Mouse (Mus musculus): ENCODE measurements around the gene Atp9a. TPM values are rescaled to one million over a fixed set of nuclear protein-coding genes. Genes with fewer than 3 reads are reported as not detected.

Atp9a gene
- polyA plus RNA-seq, 1 experiment = 1.2 TPM

- Histone ChIP-seq H3K36me3 (ENCODE audit: control insufficient read depth, insufficient read depth) (no peaks in the 10 kb centered on the region), H3K4me3 (ENCODE audit: insufficient read depth, poor library complexity, severe bottlenecking) (no peak overlapping the region), H3K79me3 (ENCODE audit: low read depth) (no peaks in the 10 kb centered on the region), H3ac (ENCODE audit: control insufficient read depth, insufficient read length, low read depth) (no peak overlapping the region), H3K27me3 (ENCODE audit: control insufficient read depth, insufficient read depth, insufficient read length) (no peaks in the 10 kb centered on the region), H3K79me2 (ENCODE audit: control insufficient read depth, insufficient read depth) (no peaks in the 10 kb centered on the region)
- TF ChIP-seq FOSL1 (IDR thresholded peaks at IDR 0.05; ENCODE audit: insufficient read depth, low read length, poor library complexity, severe bottlenecking) (no peak), USF1 (IDR thresholded peaks at IDR 0.05; ENCODE audit: low read depth) (no peak), MAX (IDR thresholded peaks at IDR 0.05) (no peak), CTCF (IDR thresholded peaks at IDR 0.05; ENCODE audit: control insufficient read depth, insufficient read depth, insufficient read length) (no peak), CEBPB (IDR thresholded peaks at IDR 0.05; ENCODE audit: low read depth) (no peak), MYOG (IDR thresholded peaks at IDR 0.05; ENCODE audit: control insufficient read depth, extremely low read depth, insufficient read length) (no peak), MYOD1 (IDR thresholded peaks at IDR 0.05; ENCODE audit: control insufficient read depth, insufficient read length, low read depth) (no peak)
Observed at GRCm38 (mm10) chr2:168660344-168660743, 81.9 kb downstream of the Atp9a start.

- no peak overlapping the region for H3ac ChIP-seq (ENCODE audit: control insufficient read depth, insufficient read length, low read depth)
- no peaks in the 10 kb centered on the region for H3K36me3 ChIP-seq (ENCODE audit: control insufficient read depth, insufficient read depth)
- H3K79me3 ChIP-seq (ENCODE audit: low read depth) = no peaks in the 10 kb centered on the region
- H3K27me3 ChIP-seq (ENCODE audit: control insufficient read depth, insufficient read depth, insufficient read length) = peaks cover 5% of the 10 kb centered on the region
- no peak overlapping the region for H3K4me3 ChIP-seq (ENCODE audit: insufficient read depth, poor library complexity, severe bottlenecking)
- no peak for TF ChIP-seq MAX (IDR thresholded peaks at IDR 0.05)
- no peak for TF ChIP-seq MYOD1 (IDR thresholded peaks at IDR 0.05; ENCODE audit: control insufficient read depth, insufficient read length, low read depth)
- no peak for TF ChIP-seq FOSL1 (IDR thresholded peaks at IDR 0.05; ENCODE audit: insufficient read depth, low read length, poor library complexity, severe bottlenecking)
- TF ChIP-seq USF1 (IDR thresholded peaks at IDR 0.05; ENCODE audit: low read depth) = no peak
- TF ChIP-seq CEBPB (IDR thresholded peaks at IDR 0.05; ENCODE audit: low read depth) = no peak
- no peak for TF ChIP-seq MYOG (IDR thresholded peaks at IDR 0.05; ENCODE audit: control insufficient read depth, extremely low read depth, insufficient read length)
- no peak for TF ChIP-seq CTCF (IDR thresholded peaks at IDR 0.05; ENCODE audit: control insufficient read depth, insufficient read depth, insufficient read length)
- no peaks in the 10 kb centered on the region for H3K79me2 ChIP-seq (ENCODE audit: control insufficient read depth, insufficient read depth)
Observed at GRCm38 (mm10) chr2:168658551-168658950, 83.7 kb downstream of the Atp9a start.

- no peaks in the 10 kb centered on the region for H3K36me3 ChIP-seq (ENCODE audit: control insufficient read depth, insufficient read depth)
- H3K27me3 ChIP-seq (ENCODE audit: control insufficient read depth, insufficient read depth, insufficient read length) = peaks cover 17% of the 10 kb centered on the region
- H3K79me3 ChIP-seq (ENCODE audit: low read depth) = no peaks in the 10 kb centered on the region
- no peaks in the 10 kb centered on the region for H3K79me2 ChIP-seq (ENCODE audit: control insufficient read depth, insufficient read depth)
- no peak overlapping the region for H3K4me3 ChIP-seq (ENCODE audit: insufficient read depth, poor library complexity, severe bottlenecking)
- TF ChIP-seq FOSL1 (IDR thresholded peaks at IDR 0.05; ENCODE audit: insufficient read depth, low read length, poor library complexity, severe bottlenecking) (no peak), MAX (IDR thresholded peaks at IDR 0.05) (no peak), USF1 (IDR thresholded peaks at IDR 0.05; ENCODE audit: low read depth) (no peak), CTCF (IDR thresholded peaks at IDR 0.05; ENCODE audit: control insufficient read depth, insufficient read depth, insufficient read length) (no peak), MYOG (IDR thresholded peaks at IDR 0.05; ENCODE audit: control insufficient read depth, extremely low read depth, insufficient read length) (no peak), CEBPB (IDR thresholded peaks at IDR 0.05; ENCODE audit: low read depth) (no peak), MYOD1 (IDR thresholded peaks at IDR 0.05; ENCODE audit: control insufficient read depth, insufficient read length, low read depth) (no peak)
- H3ac ChIP-seq (ENCODE audit: control insufficient read depth, insufficient read length, low read depth) = no peak overlapping the region
Observed at GRCm38 (mm10) chr2:168656569-168657308, 85.5 kb downstream of the Atp9a start.

GRCm38 (mm10) chr2:168654983-168655669, 87.1 kb downstream of the Atp9a start:
- Histone ChIP-seq H3K79me3 (ENCODE audit: low read depth) (no peaks in the 10 kb centered on the region), H3K79me2 (ENCODE audit: control insufficient read depth, insufficient read depth) (no peaks in the 10 kb centered on the region), H3ac (ENCODE audit: control insufficient read depth, insufficient read length, low read depth) (no peak overlapping the region), H3K36me3 (ENCODE audit: control insufficient read depth, insufficient read depth) (no peaks in the 10 kb centered on the region), H3K27me3 (ENCODE audit: control insufficient read depth, insufficient read depth, insufficient read length) (peaks cover 25% of the 10 kb centered on the region), H3K4me3 (ENCODE audit: insufficient read depth, poor library complexity, severe bottlenecking) (no peak overlapping the region)
- TF ChIP-seq MYOD1 (IDR thresholded peaks at IDR 0.05; ENCODE audit: control insufficient read depth, insufficient read length, low read depth) (no peak), MAX (IDR thresholded peaks at IDR 0.05) (no peak), CEBPB (IDR thresholded peaks at IDR 0.05; ENCODE audit: low read depth) (no peak), USF1 (IDR thresholded peaks at IDR 0.05; ENCODE audit: low read depth) (no peak), FOSL1 (IDR thresholded peaks at IDR 0.05; ENCODE audit: insufficient read depth, low read length, poor library complexity, severe bottlenecking) (no peak), CTCF (IDR thresholded peaks at IDR 0.05; ENCODE audit: control insufficient read depth, insufficient read depth, insufficient read length) (no peak), MYOG (IDR thresholded peaks at IDR 0.05; ENCODE audit: control insufficient read depth, extremely low read depth, insufficient read length) (no peak)

- no peak for TF ChIP-seq CEBPB (IDR thresholded peaks at IDR 0.05; ENCODE audit: low read depth)
- TF ChIP-seq USF1 (IDR thresholded peaks at IDR 0.05; ENCODE audit: low read depth) = no peak
- TF ChIP-seq MYOD1 (IDR thresholded peaks at IDR 0.05; ENCODE audit: control insufficient read depth, insufficient read length, low read depth) = no peak
- no peak for TF ChIP-seq FOSL1 (IDR thresholded peaks at IDR 0.05; ENCODE audit: insufficient read depth, low read length, poor library complexity, severe bottlenecking)
Observed at GRCm38 (mm10) chr2:168654482-168654881, 87.7 kb downstream of the Atp9a start.

More at GRCm38 (mm10) chr2:168654482-168654881, 87.7 kb downstream of the Atp9a start:
- Histone ChIP-seq H3K79me3 (ENCODE audit: low read depth) (no peaks in the 10 kb centered on the region), H3K4me3 (ENCODE audit: insufficient read depth, poor library complexity, severe bottlenecking) (no peak overlapping the region), H3K27me3 (ENCODE audit: control insufficient read depth, insufficient read depth, insufficient read length) (peaks cover 29% of the 10 kb centered on the region), H3K79me2 (ENCODE audit: control insufficient read depth, insufficient read depth) (no peaks in the 10 kb centered on the region), H3ac (ENCODE audit: control insufficient read depth, insufficient read length, low read depth) (no peak overlapping the region), H3K36me3 (ENCODE audit: control insufficient read depth, insufficient read depth) (no peaks in the 10 kb centered on the region)
